Mouse (Mus musculus): ENCODE data around the gene Ly86. TPM values are rescaled to one million over a fixed set of nuclear protein-coding genes. Genes with fewer than 3 reads are reported as not detected.
A peak's percentile ranks its signal among the peaks of the same experiment; 100 is the strongest.

The Ly86 gene
- polyA plus RNA-seq, 1 experiment from 2014 or later, result 11.9 TPM

- DNase-seq (ENCODE audit: low spot score), result no peak
- H3K27me3 ChIP-seq (replicated peaks; ENCODE audit: control insufficient read depth, insufficient read depth, low read length), result peaks cover 21% of the 10 kb centered on the region
Observed at GRCm38 (mm10) chr13:37439477-37439876, 94.5 kb downstream of the Ly86 start.

DNA sequence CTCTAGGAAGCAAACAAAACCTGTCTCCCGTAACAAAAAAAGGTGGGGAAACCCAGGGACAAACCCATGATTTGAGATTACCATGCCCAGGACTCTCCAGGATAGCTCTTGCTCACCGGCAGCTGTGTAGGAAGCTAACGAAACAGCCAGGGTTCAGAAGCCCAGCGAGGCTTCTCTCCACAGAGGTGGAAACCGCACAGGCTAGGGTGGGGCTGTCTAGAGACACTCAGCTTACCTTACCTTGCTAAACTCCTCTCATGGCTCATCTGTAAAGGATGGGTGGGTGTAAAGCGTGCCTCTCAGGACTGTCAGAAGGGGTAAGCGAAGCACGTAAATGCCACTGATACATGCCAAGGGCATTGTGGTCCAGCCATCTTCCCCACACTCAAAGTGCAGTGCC is 94.9 kb downstream of the Ly86 start:
- Histone ChIP-seq H3K27me3 (replicated peaks; ENCODE audit: control insufficient read depth, insufficient read depth, low read length) (peaks cover 21% of the 10 kb centered on the region), H3K4me3 (ENCODE audit: low read depth, low read length) (no peak overlapping the region), H3K9me3 (ENCODE audit: control insufficient read depth, low read length) (no peaks in the 10 kb centered on the region), H3K4me1 (replicated peaks; ENCODE audit: control insufficient read depth, insufficient read depth, low read length) (peaks cover 10% of the 10 kb centered on the region; the same call in 1 of the 2 replicates), H3K27ac (ENCODE audit: low read depth) (no peak overlapping the region), H3K4me2 (ENCODE audit: low read length) (no peak overlapping the region), H3K36me3 (ENCODE audit: control insufficient read depth, insufficient read depth, low read length) (no peaks in the 10 kb centered on the region), H3K9ac (ENCODE audit: low read length) (no peak overlapping the region)
- 72% methylated on average over 8 of the region's 8 CpGs for WGBS
- no peak for DNase-seq (ENCODE audit: low spot score)
- no peak for ATAC-seq (replicated peaks; ENCODE audit: low FRiP score, low TSS enrichment, low read depth)

More at GRCm38 (mm10) chr13:37439477-37439876, 94.5 kb downstream of the Ly86 start:
- WGBS, result 66% methylated on average over 7 of the region's 7 CpGs
- no peak overlapping the region for H3K4me2 ChIP-seq (ENCODE audit: low read length)
- H3K4me1 ChIP-seq (replicated peaks; ENCODE audit: control insufficient read depth, insufficient read depth, low read length), result peaks cover 15% of the 10 kb centered on the region; the same call in 1 of the 2 replicates
- ATAC-seq (replicated peaks; ENCODE audit: low FRiP score, low TSS enrichment, low read depth), result no peak
- H3K27ac ChIP-seq (ENCODE audit: low read depth), result no peak overlapping the region
- no peaks in the 10 kb centered on the region for H3K9me3 ChIP-seq (ENCODE audit: control insufficient read depth, low read length)
- H3K9ac ChIP-seq (ENCODE audit: low read length), result no peak overlapping the region
- H3K4me3 ChIP-seq (ENCODE audit: low read depth, low read length), result no peak overlapping the region
- H3K36me3 ChIP-seq (ENCODE audit: control insufficient read depth, insufficient read depth, low read length), result no peaks in the 10 kb centered on the region

- Histone ChIP-seq H3K4me1 (replicated peaks; ENCODE audit: control insufficient read depth, insufficient read depth, low read length) (peaks cover 10% of the 10 kb centered on the region; the same call in 1 of the 2 replicates), H3K36me3 (ENCODE audit: control insufficient read depth, insufficient read depth, low read length) (no peaks in the 10 kb centered on the region), H3K27me3 (replicated peaks; ENCODE audit: control insufficient read depth, insufficient read depth, low read length) (peaks cover 18% of the 10 kb centered on the region), H3K27ac (ENCODE audit: low read depth) (no peak overlapping the region), H3K4me2 (ENCODE audit: low read length) (no peak overlapping the region), H3K9ac (ENCODE audit: low read length) (no peak overlapping the region; the same call in 1 of the 2 replicates), H3K9me3 (ENCODE audit: control insufficient read depth, low read length) (no peaks in the 10 kb centered on the region), H3K4me3 (ENCODE audit: low read depth, low read length) (no peak overlapping the region)
- ATAC-seq (replicated peaks; ENCODE audit: low FRiP score, low TSS enrichment, low read depth), result no peak
- WGBS, result 49% methylated on average over 11 of the region's 11 CpGs
- DNase-seq (ENCODE audit: low spot score), result no peak
Observed at GRCm38 (mm10) chr13:37440593-37441307, 95.7 kb downstream of the Ly86 start.

GRCm38 (mm10) chr13:37442058-37442457 is 97.0 kb downstream of the Ly86 start:
- H3K27ac ChIP-seq (ENCODE audit: low read depth), result no peak overlapping the region
- H3K4me3 ChIP-seq (ENCODE audit: low read depth, low read length), result no peak overlapping the region
- no peak overlapping the region for H3K4me2 ChIP-seq (ENCODE audit: low read length)
- 35% methylated on average over 4 of the region's 4 CpGs for WGBS
- no peaks in the 10 kb centered on the region for H3K36me3 ChIP-seq (ENCODE audit: control insufficient read depth, insufficient read depth, low read length)
- H3K27me3 ChIP-seq (replicated peaks; ENCODE audit: control insufficient read depth, insufficient read depth, low read length), result peaks cover 8% of the 10 kb centered on the region; the same call in 1 of the 2 replicates
- DNase-seq (ENCODE audit: low spot score) (no peak), ATAC-seq (replicated peaks; ENCODE audit: low FRiP score, low TSS enrichment, low read depth) (no peak)
- H3K9ac ChIP-seq (ENCODE audit: low read length), result no peak overlapping the region
- H3K9me3 ChIP-seq (ENCODE audit: control insufficient read depth, low read length), result no peaks in the 10 kb centered on the region
- H3K4me1 ChIP-seq (replicated peaks; ENCODE audit: control insufficient read depth, insufficient read depth, low read length), result peaks cover 10% of the 10 kb centered on the region; the same call in 1 of the 2 replicates

DNA sequence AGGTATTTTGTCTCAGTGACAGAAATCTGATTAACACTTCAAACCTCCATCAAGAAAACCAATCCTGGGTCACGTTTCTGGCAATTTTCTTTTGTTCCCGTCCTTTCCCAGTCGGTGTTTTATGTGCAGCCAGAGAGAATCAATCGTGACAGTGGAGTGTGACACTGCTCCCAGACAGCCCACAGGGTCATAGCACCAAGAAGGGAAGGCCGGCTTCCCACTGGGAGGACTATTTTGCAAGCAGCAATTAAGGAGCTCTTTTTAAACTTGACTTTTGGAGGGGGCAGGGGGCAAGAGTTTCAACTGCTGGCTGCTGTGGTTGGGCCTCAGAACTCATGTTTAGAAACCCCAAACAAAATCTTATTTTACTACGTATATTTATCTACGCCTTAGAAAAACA is 97.5 kb downstream of the Ly86 start:
- Histone ChIP-seq H3K9me3 (ENCODE audit: control insufficient read depth, low read length) (no peaks in the 10 kb centered on the region), H3K27me3 (replicated peaks; ENCODE audit: control insufficient read depth, insufficient read depth, low read length) (0 out of 2 replicates have a peak, but pooled peaks cover 3% of the 10 kb centered on the region), H3K9ac (ENCODE audit: low read length) (no peak overlapping the region), H3K4me3 (ENCODE audit: low read depth, low read length) (no peak overlapping the region), H3K27ac (ENCODE audit: low read depth) (no peak overlapping the region), H3K4me1 (replicated peaks; ENCODE audit: control insufficient read depth, insufficient read depth, low read length) (peaks cover 10% of the 10 kb centered on the region; the same call in 1 of the 2 replicates), H3K36me3 (ENCODE audit: control insufficient read depth, insufficient read depth, low read length) (no peaks in the 10 kb centered on the region), H3K4me2 (ENCODE audit: low read length) (no peak overlapping the region)
- no peak for DNase-seq (ENCODE audit: low spot score)
- ATAC-seq (replicated peaks; ENCODE audit: low FRiP score, low TSS enrichment, low read depth), result no peak
- 41% methylated on average over 7 of the region's 7 CpGs for WGBS

- H3K9ac ChIP-seq (ENCODE audit: low read length), result no peak overlapping the region
- WGBS, result 81% methylated on average over 16 of the region's 16 CpGs
- no peak for DNase-seq (ENCODE audit: low spot score)
- H3K4me1 ChIP-seq (replicated peaks; ENCODE audit: control insufficient read depth, insufficient read depth, low read length), result peaks cover 7% of the 10 kb centered on the region; the same call in 1 of the 2 replicates
- H3K36me3 ChIP-seq (ENCODE audit: control insufficient read depth, insufficient read depth, low read length), result no peaks in the 10 kb centered on the region
- no peaks in the 10 kb centered on the region for H3K9me3 ChIP-seq (ENCODE audit: control insufficient read depth, low read length)
- no peaks in the 10 kb centered on the region for H3K27me3 ChIP-seq (replicated peaks; ENCODE audit: control insufficient read depth, insufficient read depth, low read length)
- H3K27ac ChIP-seq (ENCODE audit: low read depth), result no peak overlapping the region
- H3K4me3 ChIP-seq (ENCODE audit: low read depth, low read length), result no peak overlapping the region
- no peak for ATAC-seq (replicated peaks; ENCODE audit: low FRiP score, low TSS enrichment, low read depth)
- no peak overlapping the region for H3K4me2 ChIP-seq (ENCODE audit: low read length)
Observed at GRCm38 (mm10) chr13:37446699-37447258, 101.8 kb downstream of the Ly86 start.

GRCm38 (mm10) chr13:37451021-37451420 is 106.0 kb downstream of the Ly86 start:
- no peak overlapping the region for H3K4me2 ChIP-seq (ENCODE audit: low read length)
- ATAC-seq (replicated peaks; ENCODE audit: low FRiP score, low TSS enrichment, low read depth) (no peak), DNase-seq (ENCODE audit: low spot score) (no peak)
- H3K36me3 ChIP-seq (ENCODE audit: control insufficient read depth, insufficient read depth, low read length), result no peaks in the 10 kb centered on the region
- H3K27me3 ChIP-seq (replicated peaks; ENCODE audit: control insufficient read depth, insufficient read depth, low read length), result no peaks in the 10 kb centered on the region
- H3K27ac ChIP-seq (ENCODE audit: low read depth), result peak overlapping the region; percentile 85; the same call in 1 of the 2 replicates
- H3K9me3 ChIP-seq (ENCODE audit: control insufficient read depth, low read length), result no peaks in the 10 kb centered on the region
- no peak overlapping the region for H3K9ac ChIP-seq (ENCODE audit: low read length)
- WGBS, result 85% methylated on average over 5 of the region's 5 CpGs
- H3K4me1 ChIP-seq (replicated peaks; ENCODE audit: control insufficient read depth, insufficient read depth, low read length), result peaks cover 32% of the 10 kb centered on the region
- H3K4me3 ChIP-seq (ENCODE audit: low read depth, low read length), result no peak overlapping the region

DNA sequence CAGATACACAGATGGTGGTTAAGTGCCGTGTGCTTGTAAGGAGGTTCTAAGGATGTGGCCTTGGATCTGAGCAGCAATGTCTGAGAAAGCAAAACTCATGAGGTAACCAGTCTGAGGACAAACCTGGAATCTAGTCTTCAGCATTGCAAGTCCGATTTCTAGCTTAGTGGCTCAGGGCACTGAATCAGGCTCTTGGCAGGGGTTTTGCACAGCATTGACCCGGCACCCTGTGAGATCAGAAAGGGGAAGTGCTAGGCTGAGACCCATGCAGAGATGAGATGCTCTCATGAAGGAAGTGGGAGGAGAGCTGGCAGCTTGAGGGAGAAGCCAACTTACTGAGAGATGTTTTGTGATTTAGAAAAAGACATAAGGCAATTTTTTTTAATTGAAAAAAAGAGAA is 106.5 kb downstream of the Ly86 start:
- Histone ChIP-seq H3K4me2 (ENCODE audit: low read length) (peak overlapping the region; percentile 62), H3K4me1 (replicated peaks; ENCODE audit: control insufficient read depth, insufficient read depth, low read length) (peaks cover 37% of the 10 kb centered on the region), H3K9ac (ENCODE audit: low read length) (no peak overlapping the region), H3K36me3 (ENCODE audit: control insufficient read depth, insufficient read depth, low read length) (no peaks in the 10 kb centered on the region), H3K27me3 (replicated peaks; ENCODE audit: control insufficient read depth, insufficient read depth, low read length) (no peaks in the 10 kb centered on the region), H3K27ac (ENCODE audit: low read depth) (peak overlapping the region; percentile 85), H3K4me3 (ENCODE audit: low read depth, low read length) (no peak overlapping the region), H3K9me3 (ENCODE audit: control insufficient read depth, low read length) (no peaks in the 10 kb centered on the region)
- no peak for DNase-seq (ENCODE audit: low spot score)
- 50% methylated on average over 3 of the region's 3 CpGs for WGBS
- ATAC-seq (replicated peaks; ENCODE audit: low FRiP score, low TSS enrichment, low read depth), result no peak

Measured in intestine, embryonic 14.5 days (tissue).